Mouse (Mus musculus): Measurements from ENCODE around the gene Plxna2.

Gene Plxna2

DNA sequence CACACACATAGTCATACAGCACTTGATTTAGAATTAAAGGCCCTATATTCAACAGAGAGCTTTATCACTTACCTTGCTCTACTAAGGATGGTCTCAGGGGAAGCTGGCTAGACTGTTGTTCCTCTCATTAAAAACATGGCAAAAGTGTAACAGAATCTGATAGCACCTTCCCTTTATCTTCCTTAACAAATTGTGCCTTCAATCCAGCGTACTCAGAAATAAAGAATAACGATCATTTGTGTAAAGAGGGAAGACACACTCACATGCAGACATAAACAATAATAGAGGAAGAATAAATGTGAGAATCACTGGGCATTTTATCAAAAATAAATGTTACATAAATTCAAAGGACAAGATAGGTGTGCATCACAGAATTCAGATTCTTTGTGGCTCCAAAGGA, at the start of gene Plxna2:
Gene Plxna2 (plus strand): TSS at position 301 of the 400 bp plus-strand sequence.
- no peak for DNase-seq (ENCODE audit: low spot score in 2 of 2)

- no peak for DNase-seq (ENCODE audit: low spot score in 2 of 2)
These were observed 44.1 kb upstream of the Plxna2 start for GRCm38 (mm10) chr1:194573870-194574269.

GRCm38 (mm10) chr1:194578270-194578669, 39.7 kb upstream of the Plxna2 start:
- no peak for DNase-seq (ENCODE audit: low spot score in 2 of 2)

GRCm38 (mm10) chr1:194580539-194580938, 37.5 kb upstream of the Plxna2 start:
- no peak for DNase-seq (ENCODE audit: low spot score in 2 of 2)

DNA sequence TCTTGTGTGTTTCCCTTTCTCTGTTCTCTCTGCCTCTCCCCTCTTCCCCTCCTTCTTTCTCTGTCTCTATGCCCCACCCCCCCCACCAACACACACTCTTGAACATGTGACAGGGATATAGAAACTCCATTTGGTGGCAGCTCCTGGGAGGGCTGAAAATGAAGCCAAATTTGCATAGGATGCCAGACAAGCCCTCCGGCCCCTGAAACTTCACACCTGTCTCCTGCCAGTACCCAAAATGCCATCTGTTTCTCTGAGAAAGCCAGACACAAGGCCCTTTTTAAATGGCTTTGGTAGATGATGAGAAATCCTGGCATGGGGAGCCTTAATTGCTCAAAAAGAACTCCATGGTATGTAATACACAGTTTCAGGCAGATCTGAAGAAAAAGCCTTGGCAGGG, 31.3 kb upstream of the Plxna2 start:
- no peak for DNase-seq (ENCODE audit: low spot score in 2 of 2)

DNA sequence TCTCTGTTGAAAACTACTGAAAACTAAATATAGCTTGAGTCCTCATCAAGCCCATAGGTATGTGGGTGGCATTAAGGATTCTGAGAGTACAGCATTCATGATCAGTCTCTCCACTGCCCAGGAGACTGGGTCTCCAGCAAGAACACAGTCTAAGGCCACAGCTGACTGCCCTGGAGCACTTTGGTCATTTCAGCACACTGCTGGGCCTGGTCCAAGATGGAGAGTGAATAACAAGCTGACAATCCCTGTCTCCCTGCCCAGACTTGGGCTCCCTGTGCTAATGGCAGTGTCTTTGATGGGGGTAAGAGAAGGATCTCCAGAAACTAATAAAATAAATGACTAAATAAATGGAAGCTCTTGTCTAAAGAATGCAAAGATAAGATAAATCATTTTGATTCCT, 30.5 kb upstream of the Plxna2 start:
- no peak for DNase-seq (ENCODE audit: low spot score in 2 of 2)

DNA sequence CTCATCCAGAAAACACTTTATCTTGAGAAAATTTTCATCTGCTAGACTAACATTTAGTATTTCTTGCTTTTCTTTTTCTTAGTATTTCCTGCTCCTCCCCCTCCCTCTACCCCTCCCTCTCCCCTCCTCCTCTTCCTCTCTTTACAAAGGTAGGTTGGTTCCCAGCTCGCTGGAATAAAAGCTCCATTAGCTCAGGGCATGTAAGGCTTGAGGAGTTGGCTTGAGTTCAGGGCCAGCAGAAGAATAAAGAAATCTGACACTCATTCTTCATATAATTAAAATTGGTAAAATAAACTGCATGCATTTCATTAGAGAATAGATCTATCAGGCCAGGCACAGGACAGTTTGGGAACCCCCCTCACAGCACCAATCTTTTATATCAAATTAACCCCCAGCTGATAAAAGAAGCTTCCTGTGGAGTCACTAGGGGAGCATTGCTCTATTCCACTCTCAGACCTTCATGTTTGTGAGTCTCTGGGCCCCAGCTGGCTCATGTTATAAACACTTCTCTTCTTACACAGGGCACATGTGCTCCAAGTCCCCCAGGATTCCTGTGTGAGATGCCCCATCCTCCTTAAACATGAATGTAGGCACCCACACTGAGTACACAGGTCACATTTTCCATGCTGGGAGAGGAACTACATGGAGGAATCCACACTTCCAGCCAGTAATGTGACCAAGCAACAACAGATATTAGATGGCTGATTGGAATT, 29.9 kb upstream of the Plxna2 start:
- no peak for DNase-seq (ENCODE audit: low spot score in 2 of 2)

DNA sequence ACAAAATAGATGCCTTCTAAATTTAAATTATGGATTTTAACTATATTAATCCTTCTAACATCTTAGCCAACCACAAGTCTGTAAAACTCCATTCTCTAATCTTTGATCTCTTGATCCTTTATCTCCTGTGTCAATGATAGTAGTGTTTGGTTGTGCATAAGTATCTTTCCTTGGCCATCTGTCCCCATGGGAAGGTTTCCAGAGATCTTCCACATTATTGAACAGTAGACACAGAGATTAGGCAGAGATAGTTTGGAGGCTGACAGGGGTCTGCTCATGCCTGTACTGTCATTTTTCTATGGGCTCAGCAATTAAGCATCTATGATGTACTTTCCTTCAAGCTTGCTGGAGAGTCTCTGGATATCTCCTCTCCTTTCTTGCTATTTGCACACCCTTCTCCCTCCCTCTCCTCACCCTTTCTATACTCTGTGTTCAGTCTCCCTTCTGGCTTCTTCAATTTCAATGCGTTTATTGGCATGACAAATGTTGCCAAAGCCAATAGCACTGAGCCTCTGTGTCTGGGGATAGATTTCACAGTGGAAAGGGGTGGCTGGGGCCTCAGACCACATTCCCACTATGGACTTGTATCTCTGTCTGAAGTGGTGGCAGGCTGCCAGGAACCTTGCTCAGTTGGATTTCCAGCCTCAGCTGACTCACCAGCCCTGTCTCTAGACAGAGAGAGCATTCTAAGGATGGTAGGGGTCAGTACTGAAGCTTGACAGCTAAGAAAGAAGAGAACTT, 29.1 kb upstream of the Plxna2 start:
- DNase-seq (ENCODE audit: low spot score in 2 of 2) = no peak

DNA sequence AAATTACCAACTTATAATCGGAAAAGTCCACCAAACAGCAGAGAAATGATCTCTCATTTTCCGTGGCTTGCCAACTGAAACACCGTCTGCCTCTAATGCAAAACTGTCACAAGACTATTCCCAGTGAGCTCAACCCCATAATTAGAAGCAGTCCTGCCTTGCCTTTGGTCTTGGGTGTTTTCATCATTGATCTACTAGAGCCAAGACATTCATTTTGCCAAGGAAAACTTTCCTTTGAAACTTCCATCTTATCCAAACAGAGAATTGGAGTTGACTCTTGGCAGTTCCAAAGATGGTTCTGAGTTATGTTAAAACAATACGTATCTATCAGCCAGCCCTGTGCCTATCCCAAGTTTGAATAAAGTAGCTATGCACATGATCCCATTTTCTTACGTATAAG, 24.9 kb upstream of the Plxna2 start:
- DNase-seq (ENCODE audit: low spot score in 2 of 2) = no peak

GRCm38 (mm10) chr1:194607406-194608261, 10.4 kb upstream of the Plxna2 start:
- DNase-seq (ENCODE audit: low spot score in 2 of 2) = no peak

- no peak for DNase-seq (ENCODE audit: low spot score in 2 of 2)
These were observed 7.5 kb upstream of the Plxna2 start for GRCm38 (mm10) chr1:194610516-194610915.

GRCm38 (mm10) chr1:194612628-194613027, 5.4 kb upstream of the Plxna2 start:
- no peak for DNase-seq (ENCODE audit: low spot score in 2 of 2)

GRCm38 (mm10) chr1:194613271-194613834, 4.7 kb upstream of the Plxna2 start:
- DNase-seq (ENCODE audit: low spot score in 2 of 2) = no peak

DNA sequence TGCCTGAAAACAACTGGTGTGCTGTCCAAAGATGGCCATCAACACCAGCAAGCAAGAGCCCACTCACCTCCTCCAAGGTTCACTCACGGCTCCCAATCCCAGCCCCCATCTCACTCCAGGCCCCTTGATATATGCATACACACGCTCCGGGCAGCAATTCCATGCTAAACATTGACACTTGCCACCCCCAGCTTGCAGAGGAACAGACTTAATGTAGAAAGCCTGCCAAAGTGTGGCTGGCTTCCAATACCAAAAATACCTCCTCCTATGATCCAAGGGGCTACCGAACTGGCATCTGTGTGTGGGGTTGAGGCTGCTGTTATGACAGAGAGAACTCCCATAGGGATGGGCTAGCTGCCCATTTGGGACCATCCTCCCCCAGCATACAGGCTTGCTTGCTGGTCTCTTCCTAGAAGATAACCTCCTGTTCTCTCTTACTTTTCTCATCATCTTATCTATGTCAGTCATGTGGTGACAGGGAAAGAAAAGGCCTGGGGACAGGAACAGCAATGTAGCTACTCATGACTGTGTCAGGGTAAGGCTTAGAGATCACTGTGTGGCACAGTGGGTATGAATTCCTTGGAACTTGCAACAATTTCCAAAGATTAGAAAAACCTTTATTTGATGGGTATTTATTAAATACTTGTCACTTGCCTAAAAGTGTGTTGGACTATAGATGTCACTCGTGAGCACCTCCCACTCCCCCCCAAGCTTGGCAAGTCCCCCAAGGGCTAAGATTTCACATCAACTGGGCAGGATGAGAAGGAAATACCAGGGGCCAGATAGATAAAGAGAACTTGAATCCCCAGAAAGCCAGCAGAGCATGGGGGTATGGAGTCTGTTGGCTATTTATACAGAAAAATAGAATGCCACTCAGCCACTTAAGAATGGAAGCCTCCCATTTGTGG, 3.8 kb upstream of the Plxna2 start:
- DNase-seq (ENCODE audit: low spot score in 2 of 2) = no peak

DNA sequence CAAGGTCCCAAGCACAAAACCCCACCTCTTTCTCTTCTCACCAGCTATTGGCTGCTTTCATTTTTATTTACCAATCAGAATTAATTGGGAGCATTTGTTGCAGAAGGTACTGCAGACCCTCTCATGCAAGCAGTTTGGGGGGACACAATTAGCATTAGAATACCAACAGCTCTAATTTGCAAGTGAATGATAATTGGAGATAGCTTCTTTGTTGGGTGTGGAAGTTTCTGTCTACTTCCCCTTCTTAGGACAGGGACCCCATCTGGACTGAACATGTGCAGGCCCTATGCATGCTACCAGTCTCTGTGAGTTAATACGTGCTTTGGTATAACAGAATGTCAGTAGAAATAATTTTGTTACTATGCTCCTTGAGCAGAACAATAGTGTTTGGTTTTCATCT, 1.9 kb upstream of the Plxna2 start:
- DNase-seq (ENCODE audit: low spot score in 2 of 2) = no peak

GRCm38 (mm10) chr1:194618841-194619311, 858 bp downstream of the Plxna2 start:
- peak in 1 of 2 experiments; percentile 39 for DNase-seq (ENCODE audit: low spot score in 2 of 2)

- DNase-seq (ENCODE audit: low spot score in 2 of 2) = peak; percentile 38 to 41
These were observed 1.6 kb downstream of the Plxna2 start for GRCm38 (mm10) chr1:194619353-194620244.

GRCm38 (mm10) chr1:194620245-194620991, 2.4 kb downstream of the Plxna2 start:
- DNase-seq (ENCODE audit: low spot score in 2 of 2) = peak in 1 of 2 experiments; percentile 13

DNA sequence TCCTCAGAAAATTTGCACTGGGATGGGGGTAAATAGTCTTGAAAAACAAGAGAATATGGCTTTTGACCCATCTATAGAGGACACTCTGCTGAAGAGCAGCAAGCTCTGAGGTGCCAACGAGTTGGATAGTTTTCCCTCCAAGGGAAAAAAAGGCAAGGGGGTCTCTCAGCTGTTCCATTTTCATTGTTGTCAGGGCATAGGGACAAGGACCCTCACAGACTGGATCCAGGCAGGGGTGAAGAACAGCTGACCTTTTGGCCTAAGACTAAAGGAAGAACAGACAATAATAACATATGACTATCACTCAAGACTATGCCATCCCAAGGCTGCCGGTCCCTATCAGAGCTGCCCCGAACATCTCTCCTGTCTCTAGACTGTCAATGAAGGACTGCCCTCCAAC, 4.2 kb downstream of the Plxna2 start:
- DNase-seq (ENCODE audit: low spot score in 2 of 2) = no peak

Measured in spleen, postnatal 14 days (tissue).